Mouse (Mus musculus) kidney, embryonic 14.5 days (tissue): Measurements from ENCODE around the gene Snx7. TPM values are rescaled to one million over a fixed set of nuclear protein-coding genes. Genes with fewer than 3 reads are reported as not detected.
A peak's percentile ranks its signal among the peaks of the same experiment; 100 is the strongest.

Experiments
- ATAC-seq: fragments of 200-750 bp; cut with Nextera tagmentation; 2 replicates; pipeline ENCODE4 v1.8.0; 2017; ENCODE audit warnings: moderate number of reproducible peaks, mild to moderate bottlenecking, moderate TSS enrichment, moderate library complexity; ENCODE audit not compliant: low FRiP score, low TSS enrichment
- H3K27ac ChIP-seq: fragments of 300-500 bp; sonication (generic); 2 replicates; pipeline ENCODE4 v1.5.1; 2014; ENCODE audit warnings: low read depth, mild to moderate bottlenecking, low read length, moderate library complexity, mixed read lengths
- H3K27me3 ChIP-seq: fragments of 300-500 bp; sonication (generic); 2 replicates; pipeline ENCODE4 v1.6.1; 2014; ENCODE audit warnings: mild to moderate bottlenecking, low read length; ENCODE audit not compliant: control insufficient read depth, insufficient read depth
- H3K36me3 ChIP-seq: fragments of 300-500 bp; sonication (generic); 2 replicates; pipeline ENCODE4 v1.6.1; 2014; ENCODE audit warnings: low read length, mixed read lengths; ENCODE audit not compliant: control insufficient read depth, insufficient read depth
- H3K4me1 ChIP-seq: fragments of 300-500 bp; sonication (generic); 2 replicates; pipeline ENCODE4 v1.6.1; 2014; ENCODE audit warnings: low read length, mixed read lengths; ENCODE audit not compliant: control insufficient read depth, insufficient read depth
- H3K4me2 ChIP-seq: fragments of 300-500 bp; sonication (generic); replicated peaks from 2 replicates; pipeline ENCODE4 v1.6.1; 2014; ENCODE audit warnings: low read depth, mild to moderate bottlenecking, low read length
- H3K4me3 ChIP-seq: fragments of 300-500 bp; sonication (generic); 2 replicates; pipeline ENCODE4 v1.5.1; 2014; ENCODE audit warnings: mild to moderate bottlenecking, low read length
- H3K9ac ChIP-seq: fragments of 300-500 bp; sonication (generic); 2 replicates; pipeline ENCODE4 v1.6.1; 2014; ENCODE audit warnings: low read depth, mild to moderate bottlenecking, low read length, moderate library complexity
- H3K9me3 ChIP-seq: fragments of 300-500 bp; sonication (generic); 2 replicates; pipeline ENCODE4 v1.6.1; 2016; ENCODE audit warnings: low read length; ENCODE audit not compliant: control insufficient read depth
- WGBS: fragments of 180-500 bp; shearing (Covaris S2); extraction: QIAGEN DNeasy Blood & Tissue Kit; methylation state at CpG from one replicate; pipeline ENCODE4 v1.1.7; 2014; 5-methylcytosine and 5-hydroxymethylcytosine counted together
- polyA plus RNA-seq: library from polyadenylated mRNA; unstranded; fragments of >200 nt; fragmentation: Nextera tagmentation; extraction: Ambion mirVana; gene quantifications from 2 replicates; pipeline ENCODE4 v1.2.1, GENCODE M21; 2014

The Snx7 gene
- polyA plus RNA-seq, 1 experiment from 2014 or later: 47.3 TPM

- Histone ChIP-seq H3K4me1 (no peaks in the 10 kb centered on the region), H3K9ac (no peak overlapping the region), H3K36me3 (peaks cover 6% of the 10 kb centered on the region; the same call in 1 of the 2 replicates), H3K4me3 (no peak overlapping the region), H3K4me2 (no peak overlapping the region), H3K9me3 (no peaks in the 10 kb centered on the region), H3K27me3 (no peaks in the 10 kb centered on the region), H3K27ac (no peak overlapping the region)
- ATAC-seq: no peak
- WGBS: 54% methylated on average over 3 of the region's 3 CpGs
These were observed 30.7 kb downstream of the Snx7 start for GRCm38 (mm10) chr3:117838020-117838419.

- Histone ChIP-seq H3K4me1 (no peaks in the 10 kb centered on the region), H3K4me2 (no peak overlapping the region), H3K9ac (no peak overlapping the region), H3K27ac (no peak overlapping the region), H3K4me3 (no peak overlapping the region), H3K36me3 (no peaks in the 10 kb centered on the region), H3K9me3 (no peaks in the 10 kb centered on the region), H3K27me3 (no peaks in the 10 kb centered on the region)
- ATAC-seq: 0 out of 2 replicates have a peak, but pooled peaks have one; percentile 43
- WGBS: 92% methylated on average over 6 of the region's 6 CpGs
These were observed 42.1 kb downstream of the Snx7 start for GRCm38 (mm10) chr3:117826486-117827200.

- H3K27ac ChIP-seq: no peak overlapping the region
- no peak overlapping the region for H3K9ac ChIP-seq
- H3K4me3 ChIP-seq: no peak overlapping the region
- no peaks in the 10 kb centered on the region for H3K27me3 ChIP-seq
- ATAC-seq: no peak
- H3K36me3 ChIP-seq: no peaks in the 10 kb centered on the region
- no peaks in the 10 kb centered on the region for H3K4me1 ChIP-seq
- no peak overlapping the region for H3K4me2 ChIP-seq
- 89% methylated on average over 3 of the region's 3 CpGs for WGBS
- H3K9me3 ChIP-seq: no peaks in the 10 kb centered on the region
These were observed 45.5 kb downstream of the Snx7 start for GRCm38 (mm10) chr3:117823218-117823617.

- ATAC-seq: no peak
- no peaks in the 10 kb centered on the region for H3K9me3 ChIP-seq
- no peaks in the 10 kb centered on the region for H3K27me3 ChIP-seq
- no peaks in the 10 kb centered on the region for H3K36me3 ChIP-seq
- H3K9ac ChIP-seq: no peak overlapping the region
- H3K4me3 ChIP-seq: no peak overlapping the region
- WGBS: 79% methylated on average over 1 of the region's 1 CpGs
- H3K27ac ChIP-seq: no peak overlapping the region
- H3K4me2 ChIP-seq: no peak overlapping the region
- H3K4me1 ChIP-seq: no peaks in the 10 kb centered on the region
These were observed 51.1 kb downstream of the Snx7 start for GRCm38 (mm10) chr3:117817635-117818034.

- Histone ChIP-seq H3K4me1 (no peaks in the 10 kb centered on the region), H3K4me3 (no peak overlapping the region), H3K9ac (no peak overlapping the region), H3K4me2 (no peak overlapping the region), H3K9me3 (no peaks in the 10 kb centered on the region), H3K27ac (no peak overlapping the region), H3K36me3 (no peaks in the 10 kb centered on the region), H3K27me3 (no peaks in the 10 kb centered on the region)
- ATAC-seq: no peak
- 92% methylated on average over 2 of the region's 2 CpGs for WGBS
These were observed 54.5 kb downstream of the Snx7 start for GRCm38 (mm10) chr3:117814218-117814617.

GRCm38 (mm10) chr3:117812135-117812534 lies 56.6 kb downstream of the Snx7 start:
- no peak for ATAC-seq

GRCm38 (mm10) chr3:117805782-117806181 lies 63.0 kb downstream of the Snx7 start:
- no peaks in the 10 kb centered on the region for H3K4me1 ChIP-seq
- WGBS: 90% methylated on average over 6 of the region's 6 CpGs
- H3K27ac ChIP-seq: no peak overlapping the region
- no peak for ATAC-seq
- H3K36me3 ChIP-seq: no peaks in the 10 kb centered on the region
- H3K4me2 ChIP-seq: no peak overlapping the region
- H3K4me3 ChIP-seq: no peak overlapping the region
- H3K27me3 ChIP-seq: no peaks in the 10 kb centered on the region
- H3K9me3 ChIP-seq: no peaks in the 10 kb centered on the region
- no peak overlapping the region for H3K9ac ChIP-seq

More at GRCm38 (mm10) chr3:117812135-117812534, 56.6 kb downstream of the Snx7 start:
- WGBS: 66% methylated on average over 4 of the region's 4 CpGs
- Histone ChIP-seq H3K4me1 (no peaks in the 10 kb centered on the region), H3K27me3 (no peaks in the 10 kb centered on the region), H3K4me2 (no peak overlapping the region), H3K4me3 (no peak overlapping the region), H3K36me3 (no peaks in the 10 kb centered on the region), H3K9ac (no peak overlapping the region), H3K9me3 (no peaks in the 10 kb centered on the region), H3K27ac (no peak overlapping the region)

GRCm38 (mm10) chr3:117794501-117794900 lies 74.2 kb downstream of the Snx7 start:
- Histone ChIP-seq H3K27ac (no peak overlapping the region), H3K9ac (no peak overlapping the region), H3K27me3 (no peaks in the 10 kb centered on the region), H3K36me3 (no peaks in the 10 kb centered on the region), H3K4me1 (no peaks in the 10 kb centered on the region), H3K4me3 (no peak overlapping the region), H3K4me2 (no peak overlapping the region), H3K9me3 (no peaks in the 10 kb centered on the region)
- no peak for ATAC-seq

GRCm38 (mm10) chr3:117791951-117792350 lies 76.8 kb downstream of the Snx7 start:
- Histone ChIP-seq H3K4me1 (peaks cover 5% of the 10 kb centered on the region; the same call in 1 of the 2 replicates), H3K27ac (no peak overlapping the region), H3K4me2 (no peak overlapping the region), H3K27me3 (no peaks in the 10 kb centered on the region), H3K36me3 (no peaks in the 10 kb centered on the region), H3K9me3 (no peaks in the 10 kb centered on the region), H3K9ac (no peak overlapping the region), H3K4me3 (no peak overlapping the region)
- no peak for ATAC-seq
- 63% methylated on average over 4 of the region's 4 CpGs for WGBS
